In genomic region chr9:22002194-22003162, GRCm38 (mm10) we compare ENCODE assay signal across 8 mouse cellular contexts. TPM values are rescaled to one million over a fixed set of nuclear protein-coding genes. Genes with fewer than 3 reads are reported as not detected.
DNase-seq lines count a peak whose midpoint lies in the region; ATAC-seq lines count a peak whose summit lies in the region.

Gene Ccdc151, minus strand, starts transcription at chr9:22002634.
Gene Prkcsh, plus strand, starts transcription at chr9:22002806.

- ATAC-seq in hematopoietic stem cell, adult 5-6 weeks (replicated peaks in 1 of 2; ENCODE audit: insufficient read depth in 1 of 2, low FRiP score in 2 of 2, low TSS enrichment in 1 of 2, low read depth in 1 of 2, poor library complexity in 2 of 2, severe bottlenecking in 2 of 2) = peak; percentile 95 to 96
- ATAC-seq in lung, embryonic 16.5 days (ENCODE audit: low read depth) = peak; percentile 99

- peak within 1 kb of the TSS; percentile 71 for H3K4me3 ChIP-seq in lung, embryonic 16.5 days (ENCODE audit: low read length)

- H3K4me1 ChIP-seq in lung, embryonic 16.5 days (replicated peaks; ENCODE audit: control insufficient read depth, insufficient read depth, low read length) = peaks cover 12% of the 10 kb centered on the region

- peak within 1 kb of the TSS; percentile 29; the same call in 1 of the 2 replicates for H3K27ac ChIP-seq in lung, embryonic 16.5 days (ENCODE audit: low read length)

- no peaks in the 10 kb centered on the region for H3K9me3 ChIP-seq in lung, embryonic 16.5 days (ENCODE audit: control insufficient read depth, low read length)

- H3K9ac ChIP-seq in lung, embryonic 16.5 days (ENCODE audit: low read length) = peak within 1 kb of the TSS; percentile 75

- DNase-seq in MEL-GATA-1-ER (ENCODE audit: extremely low read depth, low read depth) = peak; percentile 100
- DNase-seq in cerebellum, adult 8-10 months = peak; percentile 98
- peak; percentile 99 for DNase-seq in forelimb bud, embryonic 11.5 days (ENCODE audit: low read depth, low spot score)
- DNase-seq in layer of hippocampus, adult 9-10 months (ENCODE audit: low spot score) = peak; percentile 98
- peak; percentile 92 for DNase-seq in ovary, postnatal 10 days (ENCODE audit: low spot score)
- peak; percentile 98 to 99 for DNase-seq in thymus, postnatal 10 days (ENCODE audit: low spot score in 2 of 2)

- peaks cover 22% of the 10 kb centered on the region for H3K36me3 ChIP-seq in lung, embryonic 16.5 days (ENCODE audit: control insufficient read depth, insufficient read depth, low read length)

- H3K4me2 ChIP-seq in lung, embryonic 16.5 days (ENCODE audit: low read depth, low read length) = peak within 1 kb of the TSS; percentile 71

- WGBS in lung, embryonic 16.5 days = 6% methylated on average over 57 of the region's 57 CpGs

- H3K27me3 ChIP-seq in lung, embryonic 16.5 days (ENCODE audit: control insufficient read depth, insufficient read depth, low read depth, low read length) = no peaks in the 10 kb centered on the region; the same call in 1 of the 2 replicates

RNA-seq across cellular contexts. Expression of gene Ccdc151, which starts in this region (rescaled TPM):
- total RNA-seq in hematopoietic stem cell, adult 5-6 weeks (2017) = 0.19 TPM in 1 of 2 replicates, not detected in the other
- 6.6 and 8.1 TPM in 2 replicates for polyA plus RNA-seq in lung, embryonic 16.5 days (2015; fragmentation: Nextera tagmentation; extraction: Ambion mirVana)

RNA-seq across cellular contexts. Expression of gene Prkcsh, which starts in this region (rescaled TPM):
- 91.7 and 110 TPM in 2 replicates for total RNA-seq in hematopoietic stem cell, adult 5-6 weeks (2017)
- polyA plus RNA-seq in lung, embryonic 16.5 days (2015; fragmentation: Nextera tagmentation; extraction: Ambion mirVana) = 121 TPM in 2 replicates

Comparison
In these comparisons a context has a peak if more than half of its experiments do, and no peak if none do; other contexts are left out.
1. Peak in every context shown above with its lines: DNase-seq, ATAC-seq, H3K4me3 ChIP-seq and H3K27ac ChIP-seq.